In the genomic region with DNA sequence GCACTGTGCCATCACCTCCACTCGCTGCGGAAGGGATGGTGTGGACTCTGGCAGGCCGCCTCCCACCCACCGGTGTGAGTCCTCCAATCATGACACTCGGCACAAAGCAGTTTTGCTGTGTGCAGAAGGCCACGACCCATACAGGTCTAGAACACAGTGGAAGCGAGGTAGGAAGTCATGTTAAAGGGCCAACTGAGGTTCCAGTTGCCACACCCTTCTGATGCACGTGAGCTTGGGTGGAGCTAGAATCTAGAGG, we compare ENCODE assay signal across 25 mouse cellular contexts. TPM values are rescaled to one million over a fixed set of nuclear protein-coding genes. Genes with fewer than 3 reads are reported as not detected.
A peak's percentile ranks its signal among the peaks of the same experiment; 100 is the strongest.
DNase-seq lines count a peak whose midpoint lies in the region; ATAC-seq and TF ChIP-seq lines count a peak whose summit lies in the region.
"Had no signal": no experiment of that assay in that cellular context is flagged by ENCODE, and none has a peak within 500 bp of the region (broad histone marks: within the 10 kb centered on the region; RNA-seq: fewer than 3 reads in every experiment).

No protein-coding gene starts in this region.

- no peak overlapping the region for H3K4me3 ChIP-seq in forebrain, embryonic 12.5 days (replicated peaks)
- H3K4me3 ChIP-seq in forebrain, embryonic 16.5 days (replicated peaks; ENCODE audit: low read length): no peak overlapping the region
- H3K4me3 ChIP-seq in layer of hippocampus, adult 2 months: no peak overlapping the region
- no peak overlapping the region for H3K4me3 ChIP-seq in myocyte
- H3K4me3 ChIP-seq: forebrain, embryonic 15.5 days; gastrocnemius, adult 2 months; heart, embryonic 10.5 days; hindbrain, embryonic 12.5 days; hindbrain, embryonic 15.5 days had no signal

- ATAC-seq in forebrain, embryonic 12.5 days (ENCODE audit: low FRiP score): no peak
- ATAC-seq in forebrain, embryonic 16.5 days: no peak
- no peak for ATAC-seq in megakaryocyte-erythroid progenitor cell, adult 5-6 weeks (replicated peaks; ENCODE audit: low FRiP score, low TSS enrichment, poor library complexity, severe bottlenecking)
- ATAC-seq: forebrain, embryonic 15.5 days; intestine, postnatal 0 days had no signal

- no peaks in the 10 kb centered on the region for H3K27me3 ChIP-seq in forebrain, embryonic 12.5 days
- no peaks in the 10 kb centered on the region for H3K27me3 ChIP-seq in forebrain, embryonic 16.5 days (replicated peaks; ENCODE audit: control insufficient read depth, insufficient read depth, low read length)
- H3K27me3 ChIP-seq in myocyte (ENCODE audit: control insufficient read depth, insufficient read depth, insufficient read length): no peaks in the 10 kb centered on the region
- H3K27me3 ChIP-seq: forebrain, embryonic 15.5 days; hindbrain, embryonic 12.5 days; hindbrain, embryonic 15.5 days had no signal

- H3K4me2 ChIP-seq in forebrain, embryonic 12.5 days: no peak overlapping the region
- no peak overlapping the region for H3K4me2 ChIP-seq in forebrain, embryonic 16.5 days (ENCODE audit: low read length)
- H3K4me2 ChIP-seq in myocyte (ENCODE audit: low read depth): no peak overlapping the region
- H3K4me2 ChIP-seq: forebrain, embryonic 15.5 days; hindbrain, embryonic 12.5 days; hindbrain, embryonic 15.5 days had no signal

- no peak overlapping the region for H3K9ac ChIP-seq in forebrain, embryonic 12.5 days
- no peak overlapping the region for H3K9ac ChIP-seq in forebrain, embryonic 16.5 days (replicated peaks; ENCODE audit: low read depth, low read length)
- H3K9ac ChIP-seq: forebrain, embryonic 15.5 days; hindbrain, embryonic 12.5 days; hindbrain, embryonic 15.5 days had no signal

- intact Hi-C loops in heart, postnatal 10 days (cut with DNase I): no loop called here

- 0 out of 2 replicates have a peak overlapping the region, but pooled peaks have one; percentile 19 for H3K27ac ChIP-seq in forebrain, embryonic 12.5 days
- no peak overlapping the region for H3K27ac ChIP-seq in forebrain, embryonic 16.5 days (ENCODE audit: low read length)
- peak overlapping the region; percentile 79; the same call in 1 of the 2 replicates for H3K27ac ChIP-seq in layer of hippocampus, adult 2 months
- H3K27ac ChIP-seq: gastrocnemius, adult 2 months; heart, embryonic 10.5 days; hindbrain, embryonic 12.5 days; hindbrain, embryonic 15.5 days had no signal

- peaks cover 36% of the 10 kb centered on the region for H3K36me3 ChIP-seq in forebrain, embryonic 12.5 days (replicated peaks)
- H3K36me3 ChIP-seq in forebrain, embryonic 16.5 days (ENCODE audit: control insufficient read depth, insufficient read depth): peaks cover 17% of the 10 kb centered on the region
- H3K36me3 ChIP-seq in myocyte (ENCODE audit: control insufficient read depth, insufficient read depth): peaks cover 20% of the 10 kb centered on the region

- TF ChIP-seq POLR2A in myocyte (IDR thresholded peaks at IDR 0.05; ENCODE audit: insufficient read length, low read depth): no peak

- peak; percentile 81 for DNase-seq in heart, adult 11 months
- DNase-seq in heart, postnatal 10 days: no peak
- no peak for DNase-seq in layer of hippocampus, adult 2 months (ENCODE audit: low spot score in 2 of 2)
- DNase-seq in layer of hippocampus, adult 9-10 months (ENCODE audit: low spot score): no peak
- DNase-seq: adrenal gland, postnatal 10 days; adrenal gland, postnatal 36 days; cerebellum, adult 18-20 months; cerebellum, adult 9-10 months; gastrocnemius, adult 2 months; gastrocnemius, postnatal 14 days; heart, adult 18-20 months had no signal

- TF ChIP-seq CTCF in layer of hippocampus, adult 2 months (conservative IDR thresholded peaks at IDR 0.05): no peak

- H3ac ChIP-seq in myocyte (ENCODE audit: control insufficient read depth, insufficient read length): no peak overlapping the region

- 89% methylated on average over 8 of the region's 8 CpGs for WGBS in forebrain, embryonic 12.5 days
- WGBS in forebrain, embryonic 16.5 days: 85% methylated on average over 8 of the region's 8 CpGs

- no peaks in the 10 kb centered on the region for H3K9me3 ChIP-seq in forebrain, embryonic 12.5 days
- no peaks in the 10 kb centered on the region for H3K9me3 ChIP-seq in forebrain, embryonic 16.5 days (ENCODE audit: control insufficient read depth, low read length)
- H3K9me3 ChIP-seq: forebrain, embryonic 15.5 days; heart, embryonic 10.5 days; hindbrain, embryonic 12.5 days; hindbrain, embryonic 15.5 days had no signal

- H3K4me1 ChIP-seq in forebrain, embryonic 12.5 days: no peaks in the 10 kb centered on the region; the same call in 1 of the 2 replicates
- H3K4me1 ChIP-seq in forebrain, embryonic 16.5 days (replicated peaks; ENCODE audit: control insufficient read depth, insufficient read depth, low read length): peaks cover 17% of the 10 kb centered on the region
- H3K4me1 ChIP-seq: hindbrain, embryonic 12.5 days had no signal

- H3K79me2 ChIP-seq in myocyte (ENCODE audit: control insufficient read depth, insufficient read depth): peaks cover 6% of the 10 kb centered on the region

TF ChIP-seq in myocyte, 11 proteins besides CTCF, POLR2A, EP300 and RAD21:
- TF ChIP-seq MYOD1 (IDR thresholded peaks at IDR 0.05; ENCODE audit: control insufficient read depth in 1 of 3, insufficient read length in 2 of 3, low read depth in 2 of 3) (peak in 1 of 3 experiments; percentile 1), CEBPB (IDR thresholded peaks at IDR 0.05; ENCODE audit: insufficient read depth, poor library complexity, severe bottlenecking) (no peak), POLR2AphosphoS2 (IDR thresholded peaks at IDR 0.05; ENCODE audit: insufficient read length, low read depth) (peak; percentile 40)

RNA-seq across cellular contexts. Expression of a gene that starts 28.0 kb away (rescaled TPM):
- polyA plus RNA-seq in forebrain, embryonic 12.5 days (2016; fragmentation: Nextera tagmentation; extraction: Ambion mirVana): 22.8 and 23.1 TPM in 2 replicates
- 26.0 and 29.4 TPM in 2 replicates for polyA plus RNA-seq in forebrain, embryonic 16.5 days (2015; fragmentation: Nextera tagmentation; extraction: Ambion mirVana)
- 100 to 1,000 TPM; 144 to 160 TPM for total RNA-seq in heart, postnatal 10 days (2021)
- 10 to 100 TPM; 76.5 to 77.4 TPM for total RNA-seq in layer of hippocampus, adult 2 months (2021)
- 102 TPM for polyA plus RNA-seq in myocyte (2012; fragmentation: generic; extraction: Trizol)
- total RNA-seq in megakaryocyte-erythroid progenitor cell, adult 5-6 weeks (2014; fragmentation: Nextera tagmentation): 33.5 and 34.7 TPM in 2 replicates
- total RNA-seq in megakaryocyte-erythroid progenitor cell, adult 5-6 weeks (2017): 3.7 and 4.4 TPM in 2 replicates

RNA-seq across cellular contexts. Expression of a gene that starts 59.3 kb away (rescaled TPM):
- 0.08 TPM in 1 of 2 replicates, not detected in the other for polyA plus RNA-seq in forebrain, embryonic 12.5 days (2016; fragmentation: Nextera tagmentation; extraction: Ambion mirVana)
- 0.14 and 0.20 TPM in 2 replicates for polyA plus RNA-seq in forebrain, embryonic 16.5 days (2015; fragmentation: Nextera tagmentation; extraction: Ambion mirVana)
- not detected for total RNA-seq in heart, postnatal 10 days (2021)
- under 1 TPM; 0.34 to 0.79 TPM for total RNA-seq in layer of hippocampus, adult 2 months (2021)
- 0.04 TPM for polyA plus RNA-seq in myocyte (2012; fragmentation: generic; extraction: Trizol)
- total RNA-seq in megakaryocyte-erythroid progenitor cell, adult 5-6 weeks (2014; fragmentation: Nextera tagmentation): not detected in 2 replicates
- not detected in 2 replicates for total RNA-seq in megakaryocyte-erythroid progenitor cell, adult 5-6 weeks (2017)
- total RNA-seq: ES-E14; gastrocnemius, adult 2 months; gastrocnemius, postnatal 4 days; heart, adult 18-20 months; heart, postnatal 25 days; hematopoietic stem cell, adult 5-6 weeks had no signal
- polyA plus RNA-seq: embryonic facial prominence, embryonic 11.5 days; heart, embryonic 10.5 days; hindbrain, embryonic 12.5 days had no signal
